Mouse (Mus musculus): ENCODE results near the gene Gm39566.

DNA sequence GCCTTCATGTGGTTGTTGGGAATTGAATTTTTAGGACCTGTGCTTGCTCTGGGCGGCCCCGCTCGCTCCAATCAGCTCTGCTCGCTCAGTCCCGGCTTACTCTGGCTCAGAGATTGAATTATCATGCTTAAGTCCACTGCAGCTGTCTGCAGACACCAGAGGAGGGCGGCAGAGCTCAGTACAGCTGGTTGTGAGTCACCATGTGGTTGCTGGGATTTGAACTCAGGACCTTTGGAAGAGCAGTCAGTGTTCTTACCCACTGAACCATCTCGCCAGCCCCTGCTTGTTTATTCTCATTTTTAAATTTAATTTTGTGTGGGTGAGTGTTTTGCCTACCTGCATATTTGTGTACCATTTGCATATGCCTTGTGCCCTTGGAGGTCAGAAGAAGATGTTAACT, 51.5 kb downstream of the Gm39566 start:
- no peak for TF ChIP-seq JUND (IDR thresholded peaks at IDR 0.05; ENCODE audit: low read depth, low read length)
- TF ChIP-seq POLR2A (IDR thresholded peaks at IDR 0.05; ENCODE audit: control insufficient read depth in 1 of 2, insufficient read depth in 1 of 2, low read depth in 1 of 2, low read length in 2 of 2, poor library complexity in 1 of 2), result no peak
- TF ChIP-seq HCFC1 (IDR thresholded peaks at IDR 0.05; ENCODE audit: low read depth, low read length), result no peak
- no peak for TF ChIP-seq ZNF384 (IDR thresholded peaks at IDR 0.05; ENCODE audit: low read depth, low read length)
- TF ChIP-seq TCF12 (IDR thresholded peaks at IDR 0.05; ENCODE audit: low read depth, low read length), result no peak
- no peak for TF ChIP-seq E2F4 (IDR thresholded peaks at IDR 0.05; ENCODE audit: borderline replicate concordance, low read depth, low read length)
- no peak for TF ChIP-seq CHD1 (IDR thresholded peaks at IDR 0.05; ENCODE audit: low read depth, low read length)
- no peak for TF ChIP-seq GATA1 (IDR thresholded peaks at IDR 0.05; ENCODE audit: low read depth, low read length)
- no peak for TF ChIP-seq UBTF (IDR thresholded peaks at IDR 0.05; ENCODE audit: borderline replicate concordance, insufficient read depth, low read depth, low read length)
- no peak for TF ChIP-seq MAX (IDR thresholded peaks at IDR 0.05; ENCODE audit: low read length)
- TF ChIP-seq CTCF (IDR thresholded peaks at IDR 0.05 in 2 of 3, conservative IDR thresholded peaks at IDR 0.05 in 1 of 3; ENCODE audit: control insufficient read depth in 1 of 3, insufficient read depth in 1 of 3, low read depth in 2 of 3, low read length in 3 of 3, poor library complexity in 1 of 3, severe bottlenecking in 1 of 3), result peak; percentile 25 to 71 (median 60)
- no peak for TF ChIP-seq MYC (IDR thresholded peaks at IDR 0.05; ENCODE audit: low read depth, low read length)
- TF ChIP-seq MAFK (IDR thresholded peaks at IDR 0.05; ENCODE audit: borderline replicate concordance, low read depth, low read length), result no peak

Data from MEL (cell line).